Mouse (Mus musculus) ovary, postnatal 10 days (tissue): ENCODE measurements at regions not wholly inside any gene's neighbourhood (a gene's known extent, or its start where the extent isn't known, plus 50 kb on each side); places are given as distances from the start of the nearest gene placed in this dataset.
"Not testable (repeated sequence)": the region's sequence is repeated elsewhere in the genome, so short reads cannot be mapped to it uniquely, and the experiment has no call there.

Experiments used
- DNase-seq: peaks from one replicate; pipeline ENCODE4 v3.0.0; 2022; ENCODE audit warnings: low spot score

DNA sequence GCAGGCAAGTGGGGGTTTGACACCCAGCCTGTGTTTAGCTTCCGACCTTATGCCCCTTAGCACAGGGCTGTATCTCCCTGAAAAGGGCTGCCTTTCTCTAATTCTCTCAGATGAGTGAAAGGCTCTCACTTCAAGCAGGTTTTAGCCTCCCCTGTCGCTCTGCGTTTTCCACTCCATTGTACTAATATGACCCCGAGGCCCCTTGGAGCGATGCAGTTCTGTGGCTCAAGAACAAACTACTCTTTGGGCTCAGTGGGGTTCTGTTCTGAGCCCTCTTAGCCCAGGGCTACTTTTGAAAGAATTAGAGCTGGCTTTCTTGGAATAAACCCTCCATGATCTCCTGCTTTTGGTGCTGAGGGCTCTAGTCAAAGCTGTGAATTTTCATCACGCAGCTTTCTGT, 53.4 kb upstream of the Castor2 start:
- no peak for DNase-seq

DNA sequence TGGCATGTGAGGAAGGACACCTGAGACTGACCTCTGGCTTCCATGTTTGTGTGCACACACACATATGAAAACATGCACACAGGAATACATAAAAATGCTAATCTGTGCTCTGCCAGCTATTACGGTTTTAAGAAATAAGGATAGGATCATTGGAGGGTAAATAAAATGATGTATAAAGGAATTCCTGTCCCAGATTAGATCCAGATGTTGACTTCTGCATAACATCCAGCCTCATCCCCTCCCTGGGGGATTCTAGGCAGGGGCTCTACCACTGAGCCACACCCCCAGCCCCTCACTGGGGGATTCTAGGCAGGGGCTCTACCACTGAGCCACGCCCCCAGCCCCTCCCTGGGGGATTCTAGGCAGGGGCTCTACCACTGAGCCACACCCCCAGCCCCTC, 56.6 kb upstream of the Castor2 start:
- DNase-seq = not testable (repeated sequence)

DNA sequence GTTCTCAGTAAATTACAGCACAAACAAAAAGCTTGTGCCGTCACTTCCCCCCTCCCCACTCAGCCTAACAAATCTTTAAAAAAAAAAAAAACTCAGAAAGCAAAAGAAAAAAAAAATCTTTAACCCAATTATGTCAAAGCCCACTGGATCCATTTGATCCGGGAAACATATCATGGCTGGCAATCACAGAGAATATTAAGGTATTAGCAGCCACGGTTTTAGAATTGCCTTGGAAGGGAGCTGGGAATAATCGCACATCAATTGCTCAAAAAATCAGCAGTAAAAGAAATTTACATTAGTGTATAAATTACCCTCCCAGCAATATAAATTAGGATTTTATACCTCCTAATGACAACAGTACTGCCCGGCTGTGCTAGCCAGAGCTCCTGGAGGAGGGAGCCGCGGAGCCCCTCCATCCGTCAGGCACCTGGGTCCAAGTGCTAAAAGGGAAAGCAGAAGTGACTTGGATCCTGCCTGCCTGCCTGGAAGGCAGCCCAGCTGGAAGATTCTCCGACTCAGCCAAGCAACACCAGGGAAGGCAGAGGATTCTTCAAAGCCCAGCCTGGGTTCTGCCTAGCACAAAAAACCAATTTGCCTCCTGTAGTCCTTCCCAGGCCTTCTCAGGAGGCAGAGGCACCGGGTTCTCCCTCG, 72.1 kb upstream of the Castor2 start:
- DNase-seq = no peak

- DNase-seq = no peak
These were observed 79.7 kb upstream of the Castor2 start for GRCm38 (mm10) chr5:134019651-134020432.

GRCm38 (mm10) chr5:134014257-134015163, 85.0 kb upstream of the Castor2 start:
- DNase-seq = peak; percentile 66

DNA sequence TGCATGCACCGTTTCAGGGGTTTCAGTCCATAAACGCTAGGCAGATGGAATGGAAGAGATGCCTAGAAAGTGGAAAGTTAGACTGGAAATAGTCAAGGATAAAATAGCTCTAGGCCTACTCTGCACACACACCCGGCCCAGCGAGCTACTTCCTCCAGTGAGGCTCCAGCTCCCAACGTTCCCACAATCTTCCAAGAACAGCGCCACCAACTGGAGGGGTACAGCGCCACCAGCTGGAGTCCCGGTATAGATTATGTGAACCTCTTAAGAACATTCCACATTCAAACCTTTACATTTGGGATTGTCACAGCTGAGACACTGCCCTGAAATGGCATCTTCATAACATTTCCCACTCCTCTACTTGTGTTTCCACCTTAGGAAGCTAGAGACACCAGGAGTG, 86.3 kb upstream of the Castor2 start:
- DNase-seq = no peak

GRCm38 (mm10) chr5:134009843-134010242, 89.7 kb upstream of the Castor2 start:
- no peak for DNase-seq

DNA sequence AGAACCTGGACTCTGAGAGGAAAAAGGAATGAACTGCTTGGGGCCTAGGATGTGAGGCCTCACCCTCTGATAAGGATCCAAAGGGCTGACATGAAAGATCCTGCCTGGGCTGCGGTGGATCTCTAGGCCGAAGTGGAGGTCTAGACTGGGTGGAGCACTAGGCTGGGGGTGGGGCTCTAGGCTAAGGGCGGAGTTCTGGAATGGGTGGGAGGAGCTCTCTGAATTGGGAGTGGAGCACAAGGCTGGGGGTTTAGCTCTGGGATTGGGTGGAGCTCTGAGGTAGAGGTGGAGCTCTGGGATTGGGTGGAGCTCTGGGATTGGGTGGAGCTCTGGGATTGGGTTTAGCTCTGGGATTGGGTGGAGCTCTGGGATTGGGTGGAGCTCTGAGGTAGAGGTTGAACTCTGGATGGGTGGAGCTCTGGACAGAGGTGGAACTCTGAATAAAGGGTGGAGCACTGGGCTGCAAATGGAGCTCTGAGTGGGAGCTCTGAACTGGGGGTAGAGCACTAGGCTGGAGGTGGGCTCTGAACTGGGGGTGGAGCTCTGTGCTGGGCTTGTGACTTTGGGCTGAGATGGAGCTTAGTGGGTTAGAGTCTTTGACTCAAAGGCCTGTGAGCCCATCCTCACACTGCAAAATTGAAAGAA, 92.3 kb upstream of the Castor2 start:
- DNase-seq = no peak

DNA sequence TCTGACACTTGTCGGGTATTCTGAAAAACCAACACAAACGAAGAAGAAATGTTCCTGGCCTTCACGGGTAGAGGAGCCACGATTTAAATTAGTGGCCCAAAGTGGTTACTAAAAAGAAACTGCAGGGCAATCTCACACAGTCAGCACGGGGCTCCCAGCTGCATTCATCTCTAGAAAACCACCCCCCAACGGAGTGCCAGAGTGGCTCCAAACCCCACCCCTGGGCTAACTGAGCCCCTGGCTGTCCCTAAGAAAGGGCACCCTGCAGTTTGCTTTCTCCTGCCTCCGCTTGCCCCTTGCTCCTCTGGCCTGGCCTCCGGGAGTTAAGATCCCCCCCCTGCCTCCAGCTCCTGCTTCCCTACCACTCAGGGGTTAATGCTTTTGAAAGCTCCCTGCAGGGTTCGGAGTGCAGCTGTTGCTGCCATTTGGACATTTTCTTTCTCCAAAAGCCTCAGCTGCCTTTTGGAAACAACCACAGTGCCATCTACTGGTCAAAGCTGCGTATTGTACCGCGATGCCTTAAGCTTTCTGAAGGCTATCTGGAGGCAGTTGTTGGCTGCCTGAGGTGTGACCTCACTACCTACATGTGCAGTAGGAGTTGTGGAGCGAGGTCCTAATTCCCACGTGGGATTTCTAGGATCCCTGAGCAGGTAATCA, 92.9 kb upstream of the Castor2 start:
- DNase-seq = peak; percentile 66

GRCm38 (mm10) chr5:134006001-134006400, 93.5 kb upstream of the Castor2 start:
- DNase-seq = no peak

- DNase-seq = no peak
These were observed 99.4 kb upstream of the Castor2 start for GRCm38 (mm10) chr5:134000100-134000499.

GRCm38 (mm10) chr5:133999698-134000097, 99.8 kb upstream of the Castor2 start:
- DNase-seq = no peak

DNA sequence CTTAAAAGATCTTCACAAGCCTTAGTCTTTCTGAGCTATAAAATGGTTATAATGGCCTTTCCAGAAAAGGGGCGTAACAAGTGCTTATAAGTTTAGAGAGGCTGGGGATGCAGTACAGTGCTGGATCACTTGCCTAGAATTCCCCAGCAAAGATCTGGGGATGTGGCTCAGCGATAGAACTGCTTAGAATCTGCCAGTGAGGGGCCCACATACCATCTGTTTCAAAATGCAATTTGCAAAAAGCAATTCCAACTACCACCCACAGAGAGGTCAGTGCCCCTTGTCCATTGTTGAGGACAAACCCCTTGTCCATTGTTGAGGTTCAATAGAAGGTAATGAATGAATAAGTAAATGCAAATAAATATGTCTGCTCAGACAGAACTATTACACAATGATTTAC, 107.5 kb upstream of the Castor2 start:
- no peak for DNase-seq

DNA sequence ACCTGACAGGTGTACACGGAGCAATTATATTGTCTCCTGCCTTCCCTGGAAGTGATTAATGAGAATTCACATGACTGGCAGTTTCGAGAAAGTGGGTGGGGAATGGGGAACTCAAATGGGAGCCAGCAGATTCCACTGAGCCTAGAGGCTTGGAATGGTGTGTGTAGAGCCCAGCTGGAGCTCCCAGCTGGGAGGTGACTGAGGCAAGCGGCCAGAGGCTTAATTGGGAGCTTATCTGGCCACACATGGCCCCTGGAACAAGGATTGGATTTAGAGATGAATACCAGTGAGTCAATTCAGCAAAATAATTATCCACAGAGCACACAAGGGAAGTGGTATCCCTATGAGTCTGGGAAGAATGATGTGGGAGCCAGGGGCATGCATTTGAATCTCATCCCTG, 108.0 kb upstream of the Castor2 start:
- no peak for DNase-seq

- no peak for DNase-seq
These were observed 116.1 kb upstream of the Castor2 start for GRCm38 (mm10) chr5:133983249-133983966.

DNA sequence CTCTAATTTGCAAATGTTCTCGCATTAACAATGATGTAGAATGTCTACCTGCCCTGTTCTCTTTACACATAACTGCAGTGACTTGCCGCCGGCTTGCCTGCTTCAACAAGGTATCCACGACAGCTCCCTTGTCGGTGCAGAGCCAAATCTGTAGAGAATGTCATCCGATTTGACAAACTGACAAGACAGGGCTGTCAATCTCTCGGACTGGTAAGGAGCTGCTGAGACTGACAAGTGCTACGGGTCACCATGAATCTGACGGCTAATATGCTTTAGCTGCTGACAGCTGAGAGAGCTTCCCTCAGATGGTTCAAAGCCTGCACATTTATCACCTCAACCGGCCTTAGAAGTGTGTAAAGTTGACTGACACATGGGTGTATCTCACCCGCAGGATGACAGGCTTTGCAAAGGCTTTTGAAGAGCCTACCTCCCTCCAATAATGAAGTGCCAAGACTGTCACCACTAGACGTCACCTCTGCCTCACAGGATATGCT, 129.0 kb upstream of the Castor2 start:
- DNase-seq = no peak

- no peak for DNase-seq
These were observed 136.2 kb upstream of the Castor2 start for GRCm38 (mm10) chr5:133963301-133963700.

DNA sequence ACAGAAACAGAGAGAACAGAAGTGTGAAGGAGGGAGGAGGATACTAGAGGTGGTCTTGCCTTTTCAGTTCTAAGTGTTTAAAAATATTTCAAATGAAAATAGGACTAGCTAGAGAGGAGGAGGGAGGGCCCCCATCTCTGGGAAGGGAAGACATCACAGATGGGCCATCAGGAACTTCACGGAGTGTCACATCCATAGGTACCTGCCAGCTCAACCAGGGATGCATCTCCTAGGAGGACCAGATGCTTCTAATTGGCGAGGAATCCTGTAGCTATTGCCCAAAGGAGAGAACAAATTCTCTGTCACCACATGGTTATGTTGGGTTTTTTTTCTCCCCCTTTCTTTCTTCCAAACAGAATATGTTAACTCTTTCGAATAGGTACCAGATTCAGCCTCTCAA, 158.7 kb upstream of the Castor2 start:
- no peak for DNase-seq

- no peak for DNase-seq
These were observed 159.5 kb upstream of the Castor2 start for GRCm38 (mm10) chr5:133940030-133940429.

- no peak for DNase-seq
These were observed 161.3 kb upstream of the Castor2 start for GRCm38 (mm10) chr5:133937967-133938918.
